Mouse (Mus musculus): ENCODE results near the gene Ncapd2. TPM values are rescaled to one million over a fixed set of nuclear protein-coding genes. Genes with fewer than 3 reads are reported as not detected.

The Ncapd2 gene
- polyA plus RNA-seq, 1 experiment from 2014 or later = 150 TPM

DNA sequence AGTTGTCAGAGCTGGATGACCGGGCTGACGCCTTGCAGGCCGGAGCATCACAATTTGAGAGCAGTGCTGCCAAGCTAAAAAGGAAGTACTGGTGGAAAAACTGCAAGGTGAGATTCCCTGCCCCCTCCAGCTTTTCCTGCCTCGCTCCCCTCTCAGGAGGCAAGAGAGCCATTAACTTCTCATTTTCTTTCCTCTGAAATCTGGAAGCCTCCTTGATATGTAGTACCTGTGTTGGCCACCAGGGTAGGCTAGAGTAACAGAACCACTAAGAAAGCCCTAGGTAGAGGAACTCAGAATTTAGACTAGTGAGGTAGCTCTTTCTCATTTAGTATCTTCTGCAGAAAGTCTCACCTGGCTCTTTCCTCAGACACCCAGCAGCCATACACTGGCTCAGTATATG is 27.5 kb upstream of the Ncapd2 start:
- Histone ChIP-seq H3K4me2 (replicated peaks; ENCODE audit: low read depth, low read length) (no peak overlapping the region), H3K27me3 (ENCODE audit: control insufficient read depth, insufficient read depth, low read length) (peaks cover 2% of the 10 kb centered on the region), H3K27ac (ENCODE audit: low read depth, low read length) (no peak overlapping the region), H3K9ac (ENCODE audit: low read depth, low read length) (no peak overlapping the region), H3K4me1 (ENCODE audit: control insufficient read depth, insufficient read depth, low read length) (no peaks in the 10 kb centered on the region), H3K4me3 (ENCODE audit: low read length) (no peak overlapping the region), H3K9me3 (ENCODE audit: control insufficient read depth, low read length) (no peaks in the 10 kb centered on the region), H3K36me3 (ENCODE audit: control insufficient read depth, insufficient read depth, low read length) (no peaks in the 10 kb centered on the region)
- 72% methylated on average over 4 of the region's 4 CpGs for WGBS
- ATAC-seq (ENCODE audit: low FRiP score, low TSS enrichment) = no peak

DNA sequence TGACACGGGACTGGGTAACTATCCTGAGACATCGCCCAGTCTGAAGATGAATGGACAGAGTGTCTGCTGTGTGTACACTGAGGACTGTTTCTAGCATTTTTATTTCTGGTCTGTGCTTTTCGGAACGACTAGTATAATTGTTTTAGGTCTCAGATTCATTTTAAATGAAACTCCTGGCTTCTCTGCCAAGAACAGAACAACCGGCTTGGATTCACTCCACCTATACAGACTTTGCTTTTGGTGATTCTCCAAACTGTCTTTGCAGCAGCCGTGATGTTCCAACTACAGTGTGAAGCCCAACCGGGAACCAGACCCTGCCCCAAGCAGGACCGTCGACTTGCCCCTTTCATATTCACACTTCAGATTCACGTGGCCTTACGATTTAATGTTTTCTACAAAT is 26.4 kb upstream of the Ncapd2 start:
- ATAC-seq (ENCODE audit: low FRiP score, low TSS enrichment) = no peak
- H3K4me2 ChIP-seq (replicated peaks; ENCODE audit: low read depth, low read length) = no peak overlapping the region
- H3K4me3 ChIP-seq (ENCODE audit: low read length) = no peak overlapping the region
- 89% methylated on average over 11 of the region's 11 CpGs for WGBS
- H3K36me3 ChIP-seq (ENCODE audit: control insufficient read depth, insufficient read depth, low read length) = no peaks in the 10 kb centered on the region
- no peaks in the 10 kb centered on the region for H3K4me1 ChIP-seq (ENCODE audit: control insufficient read depth, insufficient read depth, low read length)
- H3K9ac ChIP-seq (ENCODE audit: low read depth, low read length) = no peak overlapping the region
- H3K27me3 ChIP-seq (ENCODE audit: control insufficient read depth, insufficient read depth, low read length) = peaks cover 10% of the 10 kb centered on the region
- no peak overlapping the region for H3K27ac ChIP-seq (ENCODE audit: low read depth, low read length)
- H3K9me3 ChIP-seq (ENCODE audit: control insufficient read depth, low read length) = no peaks in the 10 kb centered on the region

DNA sequence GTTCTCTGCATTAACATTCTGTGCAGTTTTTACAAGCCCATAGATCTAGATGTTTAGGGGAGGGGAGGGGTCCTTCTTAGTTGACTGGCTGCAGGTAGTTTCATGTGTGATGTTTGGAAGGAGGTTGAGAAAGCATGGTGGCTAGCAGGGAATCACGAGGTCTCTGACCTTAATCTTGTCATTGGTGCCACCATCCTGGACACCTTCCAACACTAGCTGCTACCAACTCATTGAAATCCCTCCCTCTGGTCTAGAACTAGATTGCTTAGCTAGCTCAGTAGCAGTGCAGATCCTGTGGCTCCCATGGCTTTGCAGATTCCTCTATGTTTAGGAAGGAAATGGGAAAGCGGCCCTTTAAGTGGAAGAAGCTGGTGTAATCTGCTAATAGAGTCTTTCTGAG is 25.4 kb upstream of the Ncapd2 start:
- no peaks in the 10 kb centered on the region for H3K36me3 ChIP-seq (ENCODE audit: control insufficient read depth, insufficient read depth, low read length)
- H3K4me3 ChIP-seq (ENCODE audit: low read length) = no peak overlapping the region
- no peak overlapping the region for H3K9ac ChIP-seq (ENCODE audit: low read depth, low read length)
- WGBS = 74% methylated on average over 2 of the region's 2 CpGs
- H3K9me3 ChIP-seq (ENCODE audit: control insufficient read depth, low read length) = no peaks in the 10 kb centered on the region
- H3K4me2 ChIP-seq (replicated peaks; ENCODE audit: low read depth, low read length) = no peak overlapping the region
- no peak for ATAC-seq (ENCODE audit: low FRiP score, low TSS enrichment)
- H3K4me1 ChIP-seq (ENCODE audit: control insufficient read depth, insufficient read depth, low read length) = no peaks in the 10 kb centered on the region
- H3K27ac ChIP-seq (ENCODE audit: low read depth, low read length) = no peak overlapping the region
- H3K27me3 ChIP-seq (ENCODE audit: control insufficient read depth, insufficient read depth, low read length) = peaks cover 10% of the 10 kb centered on the region

DNA sequence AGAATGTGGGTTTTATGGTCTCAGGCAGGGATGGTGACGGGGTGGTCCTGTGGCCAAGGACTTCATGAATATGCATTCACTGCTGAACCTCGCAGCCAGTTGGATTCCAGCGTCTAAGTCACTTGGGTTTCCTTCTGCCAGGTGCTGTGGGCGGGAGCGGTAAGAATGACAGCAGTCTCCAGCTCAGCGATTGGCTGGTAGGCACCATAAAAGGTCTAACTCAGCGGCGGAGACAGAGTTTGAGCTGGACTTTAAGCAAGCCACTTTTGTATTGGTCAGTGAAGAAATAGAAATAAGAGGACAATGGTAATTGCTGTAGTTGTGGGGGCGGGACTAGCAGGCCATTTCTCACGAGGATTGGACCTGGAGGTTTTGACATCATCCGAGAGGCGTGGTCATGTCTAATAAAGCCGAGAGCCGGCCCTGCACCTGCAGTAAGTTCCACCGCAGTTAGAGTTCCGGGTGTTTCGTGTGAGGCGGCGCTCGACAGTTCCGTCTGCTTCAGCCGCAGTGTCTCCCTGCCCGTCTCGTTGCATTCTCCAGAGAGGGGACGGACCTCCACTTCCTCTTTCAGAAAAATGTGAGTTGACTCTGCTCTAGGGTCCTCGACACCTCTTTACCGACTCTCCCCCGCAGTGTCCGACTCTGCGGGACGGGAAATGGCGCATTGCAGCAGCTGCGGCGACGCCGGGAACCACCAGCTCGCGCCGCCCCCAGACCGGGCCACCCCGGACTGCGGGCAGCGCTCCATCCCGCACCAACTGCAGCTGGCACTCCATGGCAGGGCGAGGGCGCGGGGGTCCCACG is 23.9 kb upstream of the Ncapd2 start, which contains the start of gene Vamp1:
TSS of gene Vamp1 (plus strand) at position 404 of the 807 bp plus-strand sequence.
- Histone ChIP-seq H3K27ac (ENCODE audit: low read depth, low read length) (no peak within 1 kb of the TSS), H3K27me3 (ENCODE audit: control insufficient read depth, insufficient read depth, low read length) (peaks cover 10% of the 10 kb centered on the region), H3K4me3 (ENCODE audit: low read length) (peak within 1 kb of the TSS; percentile 60), H3K4me2 (replicated peaks; ENCODE audit: low read depth, low read length) (peak within 1 kb of the TSS; percentile 81), H3K9me3 (ENCODE audit: control insufficient read depth, low read length) (no peaks in the 10 kb centered on the region), H3K36me3 (ENCODE audit: control insufficient read depth, insufficient read depth, low read length) (no peaks in the 10 kb centered on the region), H3K9ac (ENCODE audit: low read depth, low read length) (peak within 1 kb of the TSS; percentile 63), H3K4me1 (ENCODE audit: control insufficient read depth, insufficient read depth, low read length) (no peaks in the 10 kb centered on the region)
- WGBS = under 1% methylated on average over 48 of the region's 48 CpGs
- peak; percentile 97 for ATAC-seq (ENCODE audit: low FRiP score, low TSS enrichment)

DNA sequence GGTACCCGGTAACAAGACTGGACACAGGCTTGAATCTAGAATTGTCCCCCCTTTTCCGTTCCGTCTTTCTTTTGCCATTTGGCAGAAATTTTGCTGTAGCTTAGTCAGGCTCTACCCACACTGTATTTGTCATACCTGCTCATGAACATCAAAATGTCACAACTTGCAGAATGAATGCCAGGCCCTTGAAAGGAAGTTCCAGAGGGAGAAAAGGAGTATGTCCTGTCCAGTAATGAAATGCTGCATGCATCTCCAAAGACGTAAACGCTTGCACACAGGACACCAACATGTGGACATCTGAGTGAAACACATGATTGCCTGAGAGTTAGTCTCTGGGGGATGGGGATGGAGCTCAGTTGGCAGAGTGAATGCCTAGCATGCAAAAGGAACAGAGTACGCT is 22.2 kb upstream of the Ncapd2 start:
- no peak for ATAC-seq (ENCODE audit: low FRiP score, low TSS enrichment)

DNA sequence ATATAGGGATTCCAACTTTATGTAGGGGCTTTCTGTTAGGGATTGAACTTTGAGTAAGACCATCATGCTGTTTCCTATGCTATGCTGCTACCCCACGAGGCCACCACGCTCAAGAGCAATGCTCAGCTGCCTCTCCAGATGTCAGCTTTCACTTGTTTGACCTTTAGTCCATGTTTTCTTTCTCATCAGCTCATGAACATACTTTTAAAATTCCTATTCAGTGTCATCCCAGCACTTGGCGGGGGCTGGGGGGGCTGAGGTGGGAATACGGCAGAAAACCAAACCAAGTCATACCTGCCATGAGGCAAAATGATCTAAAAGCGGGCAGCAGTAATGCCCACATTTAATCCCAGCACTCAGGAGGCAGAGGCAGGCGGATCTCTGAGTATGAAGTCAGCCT is 21.6 kb upstream of the Ncapd2 start:
- Histone ChIP-seq H3K36me3 (ENCODE audit: control insufficient read depth, insufficient read depth, low read length) (no peaks in the 10 kb centered on the region), H3K4me1 (ENCODE audit: control insufficient read depth, insufficient read depth, low read length) (no peaks in the 10 kb centered on the region), H3K27ac (ENCODE audit: low read depth, low read length) (no peak overlapping the region), H3K9ac (ENCODE audit: low read depth, low read length) (no peak overlapping the region), H3K27me3 (ENCODE audit: control insufficient read depth, insufficient read depth, low read length) (peaks cover 10% of the 10 kb centered on the region), H3K4me3 (ENCODE audit: low read length) (no peak overlapping the region), H3K4me2 (replicated peaks; ENCODE audit: low read depth, low read length) (no peak overlapping the region), H3K9me3 (ENCODE audit: control insufficient read depth, low read length) (no peaks in the 10 kb centered on the region)
- WGBS = 75% methylated on average over 6 of the region's 6 CpGs
- ATAC-seq (ENCODE audit: low FRiP score, low TSS enrichment) = no peak

More for the DNA sequence above, 22.2 kb upstream of the Ncapd2 start:
- no peaks in the 10 kb centered on the region for H3K4me1 ChIP-seq (ENCODE audit: control insufficient read depth, insufficient read depth, low read length)
- H3K36me3 ChIP-seq (ENCODE audit: control insufficient read depth, insufficient read depth, low read length) = no peaks in the 10 kb centered on the region
- peaks cover 10% of the 10 kb centered on the region for H3K27me3 ChIP-seq (ENCODE audit: control insufficient read depth, insufficient read depth, low read length)
- no peak overlapping the region for H3K4me2 ChIP-seq (replicated peaks; ENCODE audit: low read depth, low read length)
- no peak overlapping the region for H3K4me3 ChIP-seq (ENCODE audit: low read length)
- no peak overlapping the region for H3K27ac ChIP-seq (ENCODE audit: low read depth, low read length)
- no peaks in the 10 kb centered on the region for H3K9me3 ChIP-seq (ENCODE audit: control insufficient read depth, low read length)
- WGBS = 79% methylated on average over 6 of the region's 6 CpGs
- no peak overlapping the region for H3K9ac ChIP-seq (ENCODE audit: low read depth, low read length)

DNA sequence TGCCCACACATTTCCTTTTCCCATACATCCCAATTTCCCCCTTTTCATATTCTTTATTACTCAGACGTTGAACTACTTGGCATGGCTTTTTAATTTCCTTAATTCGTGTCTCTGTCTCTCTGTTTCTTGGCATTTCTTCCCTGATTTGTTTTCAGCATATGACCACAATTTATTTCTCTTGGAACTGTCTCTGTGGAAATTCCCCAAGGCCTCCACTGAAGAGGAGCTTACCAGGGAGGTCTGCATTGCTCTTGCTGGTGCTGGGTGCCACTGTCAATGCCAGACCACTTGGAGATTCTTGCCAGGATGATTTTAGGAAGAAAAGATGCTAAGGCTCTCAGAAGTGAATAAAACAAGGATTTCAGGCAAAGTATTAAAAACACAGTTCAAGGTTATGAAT is 21.1 kb upstream of the Ncapd2 start:
- Histone ChIP-seq H3K9ac (ENCODE audit: low read depth, low read length) (no peak overlapping the region), H3K36me3 (ENCODE audit: control insufficient read depth, insufficient read depth, low read length) (no peaks in the 10 kb centered on the region), H3K27me3 (ENCODE audit: control insufficient read depth, insufficient read depth, low read length) (peaks cover 10% of the 10 kb centered on the region), H3K9me3 (ENCODE audit: control insufficient read depth, low read length) (no peaks in the 10 kb centered on the region), H3K4me2 (replicated peaks; ENCODE audit: low read depth, low read length) (no peak overlapping the region), H3K4me3 (ENCODE audit: low read length) (no peak overlapping the region), H3K4me1 (ENCODE audit: control insufficient read depth, insufficient read depth, low read length) (no peaks in the 10 kb centered on the region), H3K27ac (ENCODE audit: low read depth, low read length) (no peak overlapping the region)
- WGBS = 32% methylated on average over 2 of the region's 2 CpGs
- ATAC-seq (ENCODE audit: low FRiP score, low TSS enrichment) = no peak

DNA sequence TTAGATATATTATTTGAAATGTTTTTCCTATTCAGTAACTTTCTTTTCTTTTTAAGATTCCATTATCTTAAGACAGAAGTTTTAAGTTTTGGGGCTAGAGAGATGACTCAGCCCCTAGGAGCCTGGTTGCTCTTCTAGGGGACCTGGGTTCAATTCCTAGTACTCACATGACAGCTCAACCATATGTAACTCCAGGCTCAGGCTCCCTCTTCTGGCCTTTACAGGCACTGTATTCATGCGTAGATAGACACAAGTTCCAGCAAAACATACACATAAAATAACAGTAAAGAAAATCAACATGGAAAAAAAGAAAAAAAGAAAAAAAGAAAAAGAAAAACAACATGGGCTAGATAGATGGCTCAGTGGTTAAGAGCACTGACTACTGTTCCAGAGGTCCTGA is 18.9 kb upstream of the Ncapd2 start:
- 74% methylated on average over 1 of the region's 1 CpGs for WGBS

DNA sequence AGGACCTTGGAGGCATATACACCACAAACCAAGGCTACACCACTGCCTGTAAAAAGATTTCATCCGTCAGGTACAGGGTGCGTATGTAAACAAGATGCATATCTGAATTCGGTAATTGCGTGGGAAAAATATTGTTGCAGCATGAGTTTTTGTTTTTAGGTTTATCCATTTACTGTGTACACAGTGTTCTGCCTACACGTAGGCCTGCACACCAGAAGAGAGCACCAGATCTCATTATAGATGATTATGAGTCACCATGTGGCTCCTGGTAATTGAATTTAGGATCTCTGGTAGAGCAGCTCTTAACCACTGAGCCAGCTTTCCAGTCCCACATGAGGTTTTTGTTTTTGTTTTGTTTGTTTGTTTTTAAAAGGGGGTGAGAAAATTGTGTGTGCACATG is 5.7 kb upstream of the Ncapd2 start:
- H3K9ac ChIP-seq (ENCODE audit: low read depth, low read length) = no peak overlapping the region

More for the DNA sequence above, 18.9 kb upstream of the Ncapd2 start:
- no peaks in the 10 kb centered on the region for H3K4me1 ChIP-seq (ENCODE audit: control insufficient read depth, insufficient read depth, low read length)
- H3K9ac ChIP-seq (ENCODE audit: low read depth, low read length) = no peak overlapping the region
- ATAC-seq (ENCODE audit: low FRiP score, low TSS enrichment) = no peak
- no peak overlapping the region for H3K27ac ChIP-seq (ENCODE audit: low read depth, low read length)
- H3K4me2 ChIP-seq (replicated peaks; ENCODE audit: low read depth, low read length) = no peak overlapping the region
- peaks cover 10% of the 10 kb centered on the region for H3K27me3 ChIP-seq (ENCODE audit: control insufficient read depth, insufficient read depth, low read length)
- no peaks in the 10 kb centered on the region for H3K9me3 ChIP-seq (ENCODE audit: control insufficient read depth, low read length)
- no peak overlapping the region for H3K4me3 ChIP-seq (ENCODE audit: low read length)
- no peaks in the 10 kb centered on the region for H3K36me3 ChIP-seq (ENCODE audit: control insufficient read depth, insufficient read depth, low read length)

More for the DNA sequence above, 5.7 kb upstream of the Ncapd2 start:
- H3K4me1 ChIP-seq (ENCODE audit: control insufficient read depth, insufficient read depth, low read length) = no peaks in the 10 kb centered on the region
- H3K36me3 ChIP-seq (ENCODE audit: control insufficient read depth, insufficient read depth, low read length) = peaks cover 19% of the 10 kb centered on the region
- H3K4me2 ChIP-seq (replicated peaks; ENCODE audit: low read depth, low read length) = no peak overlapping the region
- H3K27ac ChIP-seq (ENCODE audit: low read depth, low read length) = no peak overlapping the region
- 90% methylated on average over 5 of the region's 5 CpGs for WGBS
- no peak overlapping the region for H3K4me3 ChIP-seq (ENCODE audit: low read length)
- no peaks in the 10 kb centered on the region for H3K9me3 ChIP-seq (ENCODE audit: control insufficient read depth, low read length)
- no peaks in the 10 kb centered on the region for H3K27me3 ChIP-seq (ENCODE audit: control insufficient read depth, insufficient read depth, low read length)
- no peak for ATAC-seq (ENCODE audit: low FRiP score, low TSS enrichment)

All from kidney, embryonic 14.5 days (tissue).